Mouse (Mus musculus) testis, adult 2 months (tissue): ENCODE results near the gene Icosl. TPM values are rescaled to one million over a fixed set of nuclear protein-coding genes. Genes with fewer than 3 reads are reported as not detected.
"Not testable (repeated sequence)": the region's sequence is repeated elsewhere in the genome, so short reads cannot be mapped to it uniquely, and the experiment has no call there.

Experiments used
- H3K27ac ChIP-seq: fragments of 200-500 bp; 2 replicates; pipeline ENCODE4 v1.5.1; 2012; ENCODE audit warnings: low read depth, low read length; ENCODE audit not compliant: control insufficient read depth, insufficient read depth
- H3K27me3 ChIP-seq: fragments of 200-500 bp; 2 replicates; pipeline ENCODE4 v1.6.1; 2012; ENCODE audit warnings: mild to moderate bottlenecking, low read length, moderate library complexity; ENCODE audit not compliant: control insufficient read depth, insufficient read depth
- H3K36me3 ChIP-seq: fragments of 200-500 bp; 2 replicates; pipeline ENCODE4 v1.6.1; 2012; ENCODE audit warnings: mild to moderate bottlenecking, low read length; ENCODE audit not compliant: control insufficient read depth, insufficient read depth
- H3K4me1 ChIP-seq: fragments of 200-500 bp; 2 replicates; pipeline ENCODE4 v1.6.1; 2012; ENCODE audit warnings: low read length; ENCODE audit not compliant: control insufficient read depth, insufficient read depth
- H3K4me3 ChIP-seq: fragments of 200-500 bp; 2 replicates; pipeline ENCODE4 v1.5.1; 2012; ENCODE audit warnings: low read depth, mild to moderate bottlenecking, low read length, moderate library complexity, mixed read lengths; ENCODE audit not compliant: control insufficient read depth
- CTCF ChIP-seq: fragments of 200-500 bp; IDR thresholded peaks from 2 replicates; pipeline ENCODE4 v1.5.1; 2012; ENCODE audit warnings: low read depth, mild to moderate bottlenecking, inconsistent platforms, low read length, moderate library complexity; ENCODE audit not compliant: control insufficient read depth, insufficient read depth, insufficient replicate concordance
- POLR2A ChIP-seq: fragments of 200-500 bp; IDR thresholded peaks from 2 replicates; pipeline ENCODE4 v1.6.1; 2012; ENCODE audit warnings: low read depth, mild to moderate bottlenecking, inconsistent platforms, low read length, moderate library complexity; ENCODE audit not compliant: control insufficient read depth
- polyA plus RNA-seq: library from polyadenylated mRNA; depleted of rRNA; stranded (reverse); fragments of >200 nt; gene quantifications from 2 replicates; pipeline ENCODE4 v1.2.3, GENCODE M21; 2012

Gene Icosl
- polyA plus RNA-seq, 1 experiment, result 3.1 TPM

GRCm38 (mm10) chr10:78100989-78101780, 32.1 kb downstream of the Icosl start:
- H3K4me1 ChIP-seq, result peaks cover 15% of the 10 kb centered on the region
- no peaks in the 10 kb centered on the region for H3K27me3 ChIP-seq
- H3K27ac ChIP-seq, result no peak overlapping the region
- H3K4me3 ChIP-seq, result no peak overlapping the region
- TF ChIP-seq CTCF, result no peak
- no peak for TF ChIP-seq POLR2A
- H3K36me3 ChIP-seq, result no peaks in the 10 kb centered on the region

- peak overlapping the region; percentile 39; the same call in 1 of the 2 replicates for H3K27ac ChIP-seq
- H3K4me3 ChIP-seq, result no peak overlapping the region
- peaks cover 8% of the 10 kb centered on the region for H3K4me1 ChIP-seq
- TF ChIP-seq CTCF (no peak), POLR2A (no peak)
- no peaks in the 10 kb centered on the region for H3K36me3 ChIP-seq
- no peaks in the 10 kb centered on the region for H3K27me3 ChIP-seq
Observed at GRCm38 (mm10) chr10:78104555-78105490, 35.7 kb downstream of the Icosl start.

GRCm38 (mm10) chr10:78105548-78105947, 36.4 kb downstream of the Icosl start:
- no peak for TF ChIP-seq CTCF
- no peak for TF ChIP-seq POLR2A
- H3K4me1 ChIP-seq, result peaks cover 8% of the 10 kb centered on the region
- H3K4me3 ChIP-seq, result no peak overlapping the region
- no peaks in the 10 kb centered on the region for H3K36me3 ChIP-seq
- no peaks in the 10 kb centered on the region for H3K27me3 ChIP-seq
- peak overlapping the region; percentile 36; the same call in 1 of the 2 replicates for H3K27ac ChIP-seq

- no peaks in the 10 kb centered on the region for H3K36me3 ChIP-seq
- H3K27me3 ChIP-seq, result no peaks in the 10 kb centered on the region
- H3K4me1 ChIP-seq, result no peaks in the 10 kb centered on the region
- TF ChIP-seq POLR2A (no peak), CTCF (no peak)
- no peak overlapping the region for H3K4me3 ChIP-seq
- no peak overlapping the region for H3K27ac ChIP-seq
Observed at GRCm38 (mm10) chr10:78114521-78115092, 45.5 kb downstream of the Icosl start.

GRCm38 (mm10) chr10:78115153-78115552, 46.1 kb downstream of the Icosl start:
- H3K27me3 ChIP-seq, result no peaks in the 10 kb centered on the region
- no peak overlapping the region for H3K27ac ChIP-seq
- no peak overlapping the region for H3K4me3 ChIP-seq
- no peaks in the 10 kb centered on the region for H3K36me3 ChIP-seq
- H3K4me1 ChIP-seq, result no peaks in the 10 kb centered on the region
- TF ChIP-seq POLR2A (no peak), CTCF (no peak)

GRCm38 (mm10) chr10:78119422-78119821, 50.3 kb downstream of the Icosl start:
- no peak for TF ChIP-seq POLR2A
- Histone ChIP-seq H3K4me1 (no peaks in the 10 kb centered on the region), H3K27ac (no peak overlapping the region), H3K4me3 (no peak overlapping the region), H3K27me3 (no peaks in the 10 kb centered on the region), H3K36me3 (no peaks in the 10 kb centered on the region)

- not testable (repeated sequence) for H3K4me1 ChIP-seq, H3K27me3 ChIP-seq, H3K27ac ChIP-seq, H3K36me3 ChIP-seq, H3K4me3 ChIP-seq
Observed at GRCm38 (mm10) chr10:78124137-78124536, 55.0 kb downstream of the Icosl start.

GRCm38 (mm10) chr10:78125061-78125460, 56.0 kb downstream of the Icosl start:
- H3K27me3 ChIP-seq, H3K4me3 ChIP-seq, H3K27ac ChIP-seq, H3K36me3 ChIP-seq, H3K4me1 ChIP-seq: not testable (repeated sequence)
